Mouse (Mus musculus) liver, adult 2 months (tissue): ENCODE measurements around the gene Rnf144b. TPM values are rescaled to one million over a fixed set of nuclear protein-coding genes. Genes with fewer than 3 reads are reported as not detected.
A peak's percentile ranks its signal among the peaks of the same experiment; 100 is the strongest.

Experiments
- DNase-seq: peaks from one replicate; pipeline ENCODE4 v3.0.0-alpha.2; 2011; ENCODE audit warnings: low read depth, low spot score; ENCODE audit errors: extremely low read depth
- H3K27ac ChIP-seq: fragments of 200-500 bp; replicated peaks from 2 replicates; pipeline ENCODE4 v1.5.1; 2012; ENCODE audit warnings: low read depth, mild to moderate bottlenecking, control low read depth, inconsistent platforms, low read length; ENCODE audit not compliant: insufficient read depth
- H3K27me3 ChIP-seq: fragments of 200-500 bp; 2 replicates; pipeline ENCODE4 v1.6.1; 2012; ENCODE audit warnings: mild to moderate bottlenecking, moderate library complexity, low read length, inconsistent platforms; ENCODE audit not compliant: control insufficient read depth, insufficient read depth
- H3K36me3 ChIP-seq: fragments of 200-500 bp; 2 replicates; pipeline ENCODE4 v1.6.1; 2012; ENCODE audit warnings: low read length, inconsistent platforms; ENCODE audit not compliant: control insufficient read depth, insufficient read depth
- H3K4me1 ChIP-seq: fragments of 200-500 bp; 2 replicates; pipeline ENCODE4 v1.6.1; 2011; ENCODE audit warnings: low read length; ENCODE audit not compliant: control insufficient read depth, insufficient read depth
- H3K4me3 ChIP-seq: fragments of 200-500 bp; 2 replicates; pipeline ENCODE4 v1.5.1; 2011; ENCODE audit warnings: low read depth, mild to moderate bottlenecking, control low read depth, low read length, moderate library complexity; ENCODE audit not compliant: insufficient read depth
- H3K79me2 ChIP-seq: fragments of 200-500 bp; 2 replicates; pipeline ENCODE4 v1.6.1; 2012; ENCODE audit warnings: inconsistent platforms, mild to moderate bottlenecking, low read length, moderate library complexity; ENCODE audit not compliant: control insufficient read depth, insufficient read depth
- H3K9ac ChIP-seq: fragments of 200-500 bp; 2 replicates; pipeline ENCODE4 v1.6.1; 2012; ENCODE audit warnings: low read depth, mild to moderate bottlenecking, control low read depth, inconsistent platforms, low read length
- CTCF ChIP-seq: fragments of 200-500 bp; IDR thresholded peaks from 2 replicates; pipeline ENCODE4 v1.5.1; 2011; ENCODE audit warnings: low read depth, low read length, control low read depth
- POLR2A ChIP-seq: fragments of 200-500 bp; IDR thresholded peaks from 2 replicates; pipeline ENCODE4 v1.6.1; 2011; ENCODE audit warnings: low read length, control low read depth; ENCODE audit not compliant: insufficient read depth; ENCODE audit errors: extremely low read depth
- WGBS: fragments of 180-500 bp; shearing (Covaris S2); methylation state at CpG from one replicate; pipeline ENCODE4 v1.1.7; 2018; 5-methylcytosine and 5-hydroxymethylcytosine counted together
- polyA plus RNA-seq: library from polyadenylated mRNA; depleted of rRNA; stranded (reverse); fragments of >200 nt; gene quantifications from 2 replicates; pipeline ENCODE4 v1.2.3, GENCODE M21; 2012
- total RNA-seq: library from RNA; depleted of rRNA; stranded (reverse); fragments of >200 nt; gene quantifications from 2 replicates; pipeline ENCODE4 v1.2.3, GENCODE M21; 2014

The Rnf144b gene
- total and polyA plus RNA-seq, 2 experiments = 18.8 to 19.4 TPM

DNA sequence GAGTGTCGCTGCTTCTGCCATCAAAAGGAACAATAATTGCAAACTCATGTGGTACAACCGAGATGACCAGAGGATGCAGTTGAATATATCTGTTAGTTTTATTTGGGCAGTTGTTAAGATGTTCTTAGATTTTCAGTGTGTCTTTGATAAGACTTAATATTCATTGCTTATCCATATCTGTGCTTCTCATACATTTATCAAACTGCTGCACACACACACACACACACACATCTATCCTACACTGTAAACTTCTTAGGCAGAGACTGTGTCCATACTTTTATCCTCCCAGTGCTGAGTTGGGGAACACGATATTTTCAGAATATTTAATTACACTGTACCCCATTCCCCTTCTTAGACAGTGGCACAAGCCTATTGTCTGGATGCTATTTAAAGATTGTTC lies 11.3 kb upstream of the Rnf144b start:
- no peak for TF ChIP-seq CTCF
- no peak for TF ChIP-seq POLR2A
- H3K4me1 ChIP-seq = no peaks in the 10 kb centered on the region
- no peak overlapping the region for H3K27ac ChIP-seq
- H3K4me3 ChIP-seq = no peak overlapping the region
- H3K9ac ChIP-seq = no peak overlapping the region
- H3K36me3 ChIP-seq = no peaks in the 10 kb centered on the region
- 88% methylated on average over 3 of the region's 3 CpGs for WGBS
- no peaks in the 10 kb centered on the region for H3K27me3 ChIP-seq
- no peak for DNase-seq
- no peaks in the 10 kb centered on the region for H3K79me2 ChIP-seq

DNA sequence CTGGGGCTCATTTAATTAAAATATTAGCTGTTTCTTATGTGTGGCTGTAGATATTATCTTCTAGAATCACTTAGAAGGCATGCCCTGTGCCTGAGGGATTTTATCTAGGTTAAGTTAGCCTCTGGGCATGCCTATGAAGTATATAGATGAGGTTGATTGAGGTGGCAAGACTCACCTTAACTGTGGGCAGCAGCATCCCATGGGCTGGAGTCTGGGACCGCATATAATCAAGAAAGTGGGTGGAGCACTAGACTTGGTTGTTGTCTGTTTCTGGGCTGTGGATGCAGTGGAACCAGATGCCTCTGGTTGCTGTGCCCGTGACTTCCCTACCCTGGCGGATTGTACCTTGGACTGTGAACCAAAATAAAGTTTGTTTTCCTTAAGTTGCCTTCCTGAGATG lies 10.4 kb upstream of the Rnf144b start:
- no peak for TF ChIP-seq CTCF
- no peak for TF ChIP-seq POLR2A
- no peaks in the 10 kb centered on the region for H3K79me2 ChIP-seq
- no peak overlapping the region for H3K27ac ChIP-seq
- DNase-seq = no peak
- no peaks in the 10 kb centered on the region for H3K4me1 ChIP-seq
- whole genome bisulfite sequencing = 83% methylated on average over 3 of the region's 3 CpGs
- H3K27me3 ChIP-seq = no peaks in the 10 kb centered on the region
- no peak overlapping the region for H3K4me3 ChIP-seq
- no peaks in the 10 kb centered on the region for H3K36me3 ChIP-seq
- H3K9ac ChIP-seq = no peak overlapping the region

DNA sequence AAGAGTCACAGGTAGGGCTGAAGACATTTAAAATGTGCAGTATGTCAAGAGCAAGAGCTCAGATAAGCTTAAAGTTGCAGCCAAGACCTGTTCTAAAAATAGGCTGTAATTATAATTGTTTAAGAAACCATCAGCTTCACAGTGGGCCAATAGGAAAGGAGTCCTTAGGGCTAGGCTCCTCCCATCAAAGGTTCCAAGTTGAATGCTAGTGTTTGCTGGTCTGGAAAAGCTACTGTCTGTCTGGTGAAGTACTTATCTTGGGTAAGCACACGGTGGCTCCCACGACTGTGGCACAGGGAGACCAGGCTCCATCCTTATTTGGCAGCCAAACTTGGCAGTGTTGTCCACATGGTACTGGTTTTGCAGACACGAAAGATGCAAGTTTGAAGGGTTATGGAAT lies 9.5 kb upstream of the Rnf144b start:
- H3K79me2 ChIP-seq = no peaks in the 10 kb centered on the region
- H3K27me3 ChIP-seq = no peaks in the 10 kb centered on the region
- no peaks in the 10 kb centered on the region for H3K4me1 ChIP-seq
- WGBS = 63% methylated on average over 3 of the region's 3 CpGs
- H3K36me3 ChIP-seq = no peaks in the 10 kb centered on the region
- no peak overlapping the region for H3K9ac ChIP-seq
- DNase-seq = no peak
- TF ChIP-seq POLR2A (no peak), CTCF (no peak)
- H3K4me3 ChIP-seq = no peak overlapping the region
- H3K27ac ChIP-seq = no peak overlapping the region

DNA sequence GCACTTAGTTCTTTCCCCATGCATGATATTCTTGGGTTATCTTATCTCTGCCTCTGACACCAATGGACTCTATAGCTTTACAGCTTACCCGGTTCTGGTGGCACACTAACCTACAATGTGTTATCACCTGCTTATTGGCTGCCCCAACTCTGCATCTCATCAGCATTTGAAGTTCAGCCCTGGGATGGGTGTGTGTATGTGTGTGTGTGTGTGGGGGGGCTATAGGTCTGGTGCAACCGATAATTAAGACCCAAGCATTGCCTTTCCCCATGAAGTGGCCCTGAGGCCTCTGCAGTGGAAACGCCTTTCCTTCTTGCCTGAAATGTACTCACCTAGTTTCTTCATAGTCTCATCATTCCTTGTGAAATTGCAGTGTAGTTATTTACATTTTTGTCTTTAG lies 6.5 kb upstream of the Rnf144b start:
- Histone ChIP-seq H3K9ac (no peak overlapping the region), H3K27ac (no peak overlapping the region), H3K4me3 (no peak overlapping the region), H3K36me3 (no peaks in the 10 kb centered on the region), H3K27me3 (no peaks in the 10 kb centered on the region), H3K4me1 (no peaks in the 10 kb centered on the region), H3K79me2 (no peaks in the 10 kb centered on the region)
- 94% methylated on average over 3 of the region's 3 CpGs for WGBS
- DNase-seq = no peak
- TF ChIP-seq CTCF (no peak), POLR2A (no peak)

DNA sequence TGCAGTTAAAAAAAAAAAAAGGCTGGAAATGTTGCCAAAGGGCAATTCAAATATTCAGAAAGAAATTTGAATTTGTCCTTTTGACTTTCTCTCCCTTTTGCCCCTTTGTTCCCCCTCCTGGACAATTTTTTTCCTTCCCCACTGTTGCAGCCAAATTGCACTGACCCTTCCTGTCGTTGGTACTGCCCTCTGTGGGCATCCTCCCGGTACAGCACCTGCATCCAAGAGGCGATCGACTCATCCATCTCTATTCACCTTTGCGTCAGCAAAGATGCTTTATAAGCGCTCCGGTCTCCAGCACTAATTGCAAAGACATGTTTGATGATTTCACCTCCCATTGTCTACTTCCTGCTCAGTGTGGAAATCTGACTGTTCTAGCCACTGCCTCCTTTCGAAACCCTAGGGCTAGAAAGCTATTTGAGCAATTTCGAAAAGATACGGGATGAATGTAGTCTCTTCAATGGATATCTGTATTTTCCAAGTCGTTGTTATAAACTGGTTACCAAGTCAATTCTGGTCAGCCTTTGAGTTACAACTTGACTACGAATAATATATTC lies 1.0 kb upstream of the Rnf144b start:
- TF ChIP-seq POLR2A = no peak
- peak; percentile 56 for TF ChIP-seq CTCF
- peaks cover 5% of the 10 kb centered on the region; the same call in 1 of the 2 replicates for H3K4me1 ChIP-seq
- no peak for DNase-seq
- H3K4me3 ChIP-seq = no peak overlapping the region
- no peaks in the 10 kb centered on the region for H3K27me3 ChIP-seq
- H3K27ac ChIP-seq = no peak overlapping the region
- H3K9ac ChIP-seq = no peak overlapping the region
- WGBS = 62% methylated on average over 12 of the region's 12 CpGs
- H3K79me2 ChIP-seq = peaks cover 2% of the 10 kb centered on the region; the same call in 1 of the 2 replicates
- no peaks in the 10 kb centered on the region for H3K36me3 ChIP-seq

DNA sequence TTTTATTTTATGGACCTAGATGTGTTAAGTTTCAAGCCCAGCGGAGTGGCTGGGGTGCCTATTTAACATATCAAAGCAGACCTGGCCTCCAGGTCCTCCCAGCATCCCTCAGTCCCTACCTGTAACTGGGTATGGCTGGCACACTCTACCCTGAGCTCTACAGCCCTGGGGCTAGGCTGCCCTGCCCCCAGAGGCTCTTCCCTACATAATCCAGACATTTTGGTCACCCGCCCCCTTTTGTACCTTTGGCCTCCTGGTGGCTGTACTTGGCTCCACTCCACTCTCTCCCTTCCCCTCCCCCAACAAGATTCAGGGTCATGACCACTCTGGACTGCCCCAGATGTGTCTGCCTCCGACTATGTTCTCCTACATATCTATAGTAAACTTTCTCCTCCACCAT lies 2.0 kb downstream of the Rnf144b start:
- Histone ChIP-seq H3K4me3 (no peak overlapping the region), H3K27me3 (no peaks in the 10 kb centered on the region), H3K9ac (no peak overlapping the region), H3K79me2 (peaks cover 5% of the 10 kb centered on the region; the same call in 1 of the 2 replicates), H3K36me3 (no peaks in the 10 kb centered on the region), H3K27ac (no peak overlapping the region), H3K4me1 (peaks cover 5% of the 10 kb centered on the region; the same call in 1 of the 2 replicates)
- TF ChIP-seq CTCF = no peak
- TF ChIP-seq POLR2A = no peak
- DNase-seq = no peak
- WGBS = 56% methylated on average over 3 of the region's 3 CpGs
